Mouse (Mus musculus) heart, embryonic 13.5 days (tissue): ENCODE measurements around the gene Trpc7. TPM values are rescaled to one million over a fixed set of nuclear protein-coding genes. Genes with fewer than 3 reads are reported as not detected.

Source experiments
- ATAC-seq: fragments of 200-750 bp; cut with Nextera tagmentation; 2 replicates; pipeline ENCODE4 v1.8.0; 2017; ENCODE audit warnings: moderate TSS enrichment; ENCODE audit not compliant: insufficient number of reproducible peaks, low FRiP score, low TSS enrichment; ENCODE audit errors: extremely low read depth
- H3K27ac ChIP-seq: fragments of 300-500 bp; sonication (generic); replicated peaks from 2 replicates; pipeline ENCODE4 v1.5.1; 2015; ENCODE audit warnings: moderate library complexity, mild to moderate bottlenecking, inconsistent platforms
- H3K27me3 ChIP-seq: fragments of 300-500 bp; sonication (generic); replicated peaks from 2 replicates; pipeline ENCODE4 v1.6.1; 2015; ENCODE audit warnings: mild to moderate bottlenecking, inconsistent platforms
- H3K36me3 ChIP-seq: fragments of 300-500 bp; sonication (generic); 2 replicates; pipeline ENCODE4 v1.6.1; 2015; ENCODE audit warnings: mild to moderate bottlenecking, inconsistent platforms
- H3K4me1 ChIP-seq: fragments of 300-500 bp; sonication (generic); 2 replicates; pipeline ENCODE4 v1.6.1; 2015; ENCODE audit warnings: inconsistent platforms
- H3K4me2 ChIP-seq: fragments of 300-500 bp; sonication (generic); 2 replicates; pipeline ENCODE4 v1.6.1; 2015; ENCODE audit warnings: inconsistent platforms, mild to moderate bottlenecking, moderate library complexity
- H3K4me3 ChIP-seq: fragments of 300-500 bp; sonication (generic); 2 replicates; pipeline ENCODE4 v1.5.1; 2015; ENCODE audit warnings: moderate library complexity, mild to moderate bottlenecking, inconsistent platforms
- H3K9ac ChIP-seq: fragments of 300-500 bp; sonication (generic); 2 replicates; pipeline ENCODE4 v1.6.1; 2015; ENCODE audit warnings: inconsistent platforms, mild to moderate bottlenecking, moderate library complexity
- H3K9me3 ChIP-seq: fragments of 300-500 bp; sonication (generic); 2 replicates; pipeline ENCODE4 v1.6.1; 2016; ENCODE audit warnings: inconsistent platforms
- WGBS: fragments of 180-500 bp; shearing (Covaris S2); methylation state at CpG from one replicate; pipeline ENCODE4 v1.1.7; 2015; ENCODE audit warnings: mixed read lengths; 5-methylcytosine and 5-hydroxymethylcytosine counted together
- polyA plus RNA-seq: library from polyadenylated mRNA; unstranded; fragments of >200 nt; fragmentation: Nextera tagmentation; extraction: Ambion mirVana; gene quantifications from 2 replicates; pipeline ENCODE4 v1.2.1, GENCODE M21; 2015

Gene Trpc7
- polyA plus RNA-seq, 1 experiment from 2014 or later = 0.05 TPM

GRCm38 (mm10) chr13:56746739-56747532, 148.9 kb downstream of the Trpc7 start:
- no peak overlapping the region for H3K4me2 ChIP-seq

GRCm38 (mm10) chr13:56742325-56742901, 153.4 kb downstream of the Trpc7 start:
- Histone ChIP-seq H3K4me2 (no peak overlapping the region), H3K27me3 (no peaks in the 10 kb centered on the region), H3K9me3 (no peaks in the 10 kb centered on the region), H3K36me3 (peaks cover 44% of the 10 kb centered on the region), H3K9ac (no peak overlapping the region), H3K4me3 (no peak overlapping the region), H3K27ac (no peak overlapping the region), H3K4me1 (peaks cover 2% of the 10 kb centered on the region; the same call in 1 of the 2 replicates)
- ATAC-seq = no peak
- WGBS = 76% methylated on average over 6 of the region's 6 CpGs

More at GRCm38 (mm10) chr13:56746739-56747532, 148.9 kb downstream of the Trpc7 start:
- no peak for ATAC-seq
- Histone ChIP-seq H3K9me3 (no peaks in the 10 kb centered on the region), H3K4me3 (no peak overlapping the region), H3K4me1 (peaks cover 15% of the 10 kb centered on the region), H3K9ac (no peak overlapping the region), H3K27me3 (peaks cover 27% of the 10 kb centered on the region), H3K36me3 (peaks cover 12% of the 10 kb centered on the region), H3K27ac (peak overlapping the region; percentile 15; the same call in 1 of the 2 replicates)
- 70% methylated on average over 10 of the region's 10 CpGs for WGBS

GRCm38 (mm10) chr13:56741691-56742090, 154.1 kb downstream of the Trpc7 start:
- WGBS = 82% methylated on average over 7 of the region's 7 CpGs
- no peak for ATAC-seq
- Histone ChIP-seq H3K4me3 (no peak overlapping the region), H3K36me3 (peaks cover 51% of the 10 kb centered on the region), H3K27ac (no peak overlapping the region), H3K27me3 (no peaks in the 10 kb centered on the region), H3K4me1 (no peaks in the 10 kb centered on the region), H3K9me3 (no peaks in the 10 kb centered on the region), H3K4me2 (no peak overlapping the region), H3K9ac (no peak overlapping the region)

GRCm38 (mm10) chr13:56740496-56740895, 155.3 kb downstream of the Trpc7 start:
- Histone ChIP-seq H3K4me2 (no peak overlapping the region), H3K9ac (no peak overlapping the region), H3K4me3 (no peak overlapping the region), H3K27ac (no peak overlapping the region), H3K9me3 (no peaks in the 10 kb centered on the region), H3K36me3 (peaks cover 62% of the 10 kb centered on the region), H3K27me3 (no peaks in the 10 kb centered on the region), H3K4me1 (no peaks in the 10 kb centered on the region)
- WGBS = 85% methylated on average over 6 of the region's 6 CpGs
- no peak for ATAC-seq

- ATAC-seq = no peak; the same call in 1 of the 2 replicates
- H3K36me3 ChIP-seq = peaks cover 65% of the 10 kb centered on the region
- WGBS = 87% methylated on average over 5 of the region's 5 CpGs
- no peak overlapping the region for H3K27ac ChIP-seq
- no peaks in the 10 kb centered on the region for H3K27me3 ChIP-seq
- no peak overlapping the region for H3K9ac ChIP-seq
- H3K4me3 ChIP-seq = no peak overlapping the region
- no peaks in the 10 kb centered on the region for H3K9me3 ChIP-seq
- peaks cover 2% of the 10 kb centered on the region; the same call in 1 of the 2 replicates for H3K4me1 ChIP-seq
- H3K4me2 ChIP-seq = no peak overlapping the region
Observed at GRCm38 (mm10) chr13:56739556-56739955, 156.2 kb downstream of the Trpc7 start.

GRCm38 (mm10) chr13:56735212-56735875, 160.4 kb downstream of the Trpc7 start:
- Histone ChIP-seq H3K36me3 (peaks cover 88% of the 10 kb centered on the region), H3K4me1 (peaks cover 24% of the 10 kb centered on the region), H3K27ac (no peak overlapping the region), H3K9ac (no peak overlapping the region), H3K9me3 (no peaks in the 10 kb centered on the region), H3K4me2 (no peak overlapping the region), H3K27me3 (no peaks in the 10 kb centered on the region), H3K4me3 (no peak overlapping the region)
- no peak for ATAC-seq
- WGBS = 44% methylated on average over 6 of the region's 6 CpGs

- H3K4me3 ChIP-seq = no peak overlapping the region
- WGBS = 69% methylated on average over 4 of the region's 4 CpGs
- no peak for ATAC-seq
- H3K27me3 ChIP-seq = no peaks in the 10 kb centered on the region
- H3K9me3 ChIP-seq = no peaks in the 10 kb centered on the region
- no peak overlapping the region for H3K27ac ChIP-seq
- no peak overlapping the region for H3K9ac ChIP-seq
- H3K4me1 ChIP-seq = peaks cover 24% of the 10 kb centered on the region
- peaks cover 88% of the 10 kb centered on the region for H3K36me3 ChIP-seq
- H3K4me2 ChIP-seq = no peak overlapping the region
Observed at GRCm38 (mm10) chr13:56734617-56735016, 161.2 kb downstream of the Trpc7 start.

GRCm38 (mm10) chr13:56729046-56729445, 166.7 kb downstream of the Trpc7 start:
- Histone ChIP-seq H3K27ac (no peak overlapping the region), H3K4me2 (no peak overlapping the region), H3K9ac (no peak overlapping the region), H3K4me1 (peaks cover 18% of the 10 kb centered on the region), H3K4me3 (no peak overlapping the region), H3K36me3 (peaks cover 94% of the 10 kb centered on the region), H3K9me3 (no peaks in the 10 kb centered on the region), H3K27me3 (no peaks in the 10 kb centered on the region)
- ATAC-seq = no peak
- WGBS = 93% methylated on average over 7 of the region's 7 CpGs

- H3K4me3 ChIP-seq = no peak overlapping the region
- H3K4me2 ChIP-seq = no peak overlapping the region
- H3K9ac ChIP-seq = no peak overlapping the region
- H3K4me1 ChIP-seq = peaks cover 10% of the 10 kb centered on the region
- peaks cover 80% of the 10 kb centered on the region for H3K36me3 ChIP-seq
- H3K27ac ChIP-seq = no peak overlapping the region
- H3K9me3 ChIP-seq = no peaks in the 10 kb centered on the region
- no peak for ATAC-seq
- WGBS = 84% methylated on average over 4 of the region's 4 CpGs
- H3K27me3 ChIP-seq = no peaks in the 10 kb centered on the region
Observed at GRCm38 (mm10) chr13:56726551-56726950, 169.2 kb downstream of the Trpc7 start.
